Mouse (Mus musculus): Measurements from ENCODE around the gene Mfsd2b.

DNA sequence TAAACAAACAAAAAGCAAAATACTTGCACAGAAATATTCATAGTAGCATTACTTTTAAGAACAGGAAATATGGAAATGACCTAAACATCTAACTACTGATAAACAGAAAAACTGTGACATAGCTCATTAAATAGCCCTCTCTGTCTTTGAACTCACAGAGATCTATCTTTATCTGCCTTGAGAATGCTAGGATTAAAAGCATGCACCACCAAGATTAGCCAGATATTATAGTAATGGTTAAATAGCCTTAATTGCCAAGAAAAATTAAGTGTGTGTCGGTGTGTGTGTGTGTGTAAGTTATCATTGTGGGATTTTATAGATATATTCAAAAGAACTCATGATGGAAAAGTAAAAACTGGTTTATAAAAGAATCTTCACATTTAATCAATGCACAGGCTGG lies 15.7 kb upstream of the Mfsd2b start:
- no peak for TF ChIP-seq CTCF (IDR thresholded peaks at IDR 0.05; ENCODE audit: low read depth, low read length)
- TF ChIP-seq POLR2A (IDR thresholded peaks at IDR 0.05; ENCODE audit: insufficient read depth, low read length) = no peak

Data from ES-Bruce4 (cell line).